Mouse (Mus musculus) gastrocnemius, adult 18-20 months (tissue): Measurements from ENCODE around the gene Plcd3. TPM values are rescaled to one million over a fixed set of nuclear protein-coding genes. Genes with fewer than 3 reads are reported as not detected.
A peak's percentile ranks its signal among the peaks of the same experiment; 100 is the strongest.

Source experiments
- DNase-seq: peaks from one replicate; pipeline ENCODE4 v3.0.0; 2021; ENCODE audit warnings: low spot score
- total RNA-seq, 2 experiments: library from RNA; stranded (reverse); gene quantifications; 2 replicates each; pipeline ENCODE4 v1.2.3; 2021

The Plcd3 gene
- total RNA-seq, 2 experiments from 2014 or later: 6.9 to 9.4 TPM

GRCm38 (mm10) chr11:103098531-103099190, 2.8 kb downstream of the Plcd3 start:
- DNase-seq: no peak

DNA sequence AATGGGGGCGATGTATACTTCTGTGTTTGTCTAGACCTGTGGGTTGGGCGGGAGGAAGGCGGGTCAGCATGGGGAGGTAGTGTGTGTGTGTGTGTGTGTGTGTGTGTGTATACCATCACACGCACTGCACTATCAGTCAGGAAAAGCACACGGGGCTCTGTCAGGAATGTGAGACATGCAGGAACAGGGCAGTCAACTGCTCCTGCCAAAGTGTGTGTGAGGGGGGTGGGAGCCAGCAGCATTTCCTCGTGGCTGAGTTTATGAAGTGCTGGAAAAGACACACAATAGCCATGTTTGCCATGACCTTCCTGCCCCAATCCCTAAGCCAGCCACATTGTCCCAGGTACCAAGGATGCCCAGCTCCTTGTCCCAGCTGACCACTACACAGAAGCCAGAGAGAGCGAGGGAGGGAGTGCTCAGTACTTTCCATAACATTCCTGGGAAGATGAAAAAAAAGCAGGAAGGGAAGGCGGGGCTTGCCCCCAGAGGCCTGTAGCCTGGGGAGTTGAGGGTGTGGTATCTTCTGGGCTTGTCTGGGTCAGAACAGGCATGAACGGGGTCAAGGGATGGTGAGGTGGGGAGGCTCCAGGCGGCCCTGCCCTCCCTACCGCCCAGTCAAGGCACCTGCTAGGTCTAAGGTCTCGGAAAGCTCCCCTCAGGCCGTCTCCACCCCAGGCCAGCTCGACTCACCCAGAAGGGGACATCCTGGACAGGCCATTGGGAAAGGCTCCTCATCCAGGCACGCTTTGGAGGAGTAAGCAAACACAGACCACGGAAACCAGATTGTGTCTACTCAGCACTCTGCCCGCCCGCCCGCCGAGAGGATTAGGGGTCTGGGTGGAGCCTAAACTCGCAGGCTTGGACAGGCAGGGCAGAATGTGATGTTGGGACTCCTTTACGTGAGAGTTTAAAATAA, 4.2 kb downstream of the Plcd3 start:
- no peak for DNase-seq

DNA sequence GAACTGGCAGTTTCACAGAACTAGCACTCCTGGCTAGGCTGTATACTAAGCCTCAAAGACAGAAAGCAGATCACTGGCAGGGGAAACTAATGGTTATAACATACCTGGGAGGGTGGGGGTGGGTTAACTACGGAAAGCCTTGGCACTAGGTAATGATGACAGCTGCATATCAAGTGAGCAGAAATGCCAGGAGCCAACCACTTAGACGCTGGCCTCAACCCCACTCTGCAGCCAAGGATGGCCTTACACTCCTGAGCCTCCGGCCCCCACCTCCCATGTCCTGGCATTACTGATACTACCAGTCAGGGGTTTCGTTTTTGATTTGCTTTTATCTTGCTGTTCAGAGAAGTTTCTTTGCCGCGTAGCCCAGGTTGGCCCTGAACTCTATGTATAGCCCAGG, 5.7 kb downstream of the Plcd3 start:
- no peak for DNase-seq

DNA sequence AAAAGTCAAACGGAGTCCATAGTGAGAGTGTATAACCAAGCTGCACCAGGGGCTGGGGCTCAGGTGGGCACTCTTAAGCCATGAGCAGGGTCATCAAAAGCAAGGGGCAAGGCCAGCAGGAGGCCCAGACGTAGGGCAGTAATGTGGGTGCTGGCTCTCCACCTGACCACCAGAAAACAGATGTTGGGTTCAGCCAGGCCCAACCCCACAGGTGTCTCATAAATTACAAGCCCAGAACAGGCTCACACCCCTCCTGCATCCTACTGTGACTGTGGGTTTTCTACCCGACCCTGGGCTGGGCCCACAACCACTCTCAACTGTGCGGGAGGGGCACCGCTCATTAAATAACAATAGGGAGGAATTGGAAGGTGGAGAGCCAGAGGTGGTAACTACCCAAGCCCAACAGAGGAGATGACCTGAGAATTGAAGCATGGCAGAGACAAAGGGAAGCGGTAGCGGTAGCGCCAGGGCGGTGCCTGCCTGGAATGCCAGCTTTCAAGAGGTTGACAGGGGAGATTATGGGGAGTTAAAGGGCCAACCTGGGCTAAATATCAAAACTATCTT, 6.3 kb downstream of the Plcd3 start:
- DNase-seq: no peak

DNA sequence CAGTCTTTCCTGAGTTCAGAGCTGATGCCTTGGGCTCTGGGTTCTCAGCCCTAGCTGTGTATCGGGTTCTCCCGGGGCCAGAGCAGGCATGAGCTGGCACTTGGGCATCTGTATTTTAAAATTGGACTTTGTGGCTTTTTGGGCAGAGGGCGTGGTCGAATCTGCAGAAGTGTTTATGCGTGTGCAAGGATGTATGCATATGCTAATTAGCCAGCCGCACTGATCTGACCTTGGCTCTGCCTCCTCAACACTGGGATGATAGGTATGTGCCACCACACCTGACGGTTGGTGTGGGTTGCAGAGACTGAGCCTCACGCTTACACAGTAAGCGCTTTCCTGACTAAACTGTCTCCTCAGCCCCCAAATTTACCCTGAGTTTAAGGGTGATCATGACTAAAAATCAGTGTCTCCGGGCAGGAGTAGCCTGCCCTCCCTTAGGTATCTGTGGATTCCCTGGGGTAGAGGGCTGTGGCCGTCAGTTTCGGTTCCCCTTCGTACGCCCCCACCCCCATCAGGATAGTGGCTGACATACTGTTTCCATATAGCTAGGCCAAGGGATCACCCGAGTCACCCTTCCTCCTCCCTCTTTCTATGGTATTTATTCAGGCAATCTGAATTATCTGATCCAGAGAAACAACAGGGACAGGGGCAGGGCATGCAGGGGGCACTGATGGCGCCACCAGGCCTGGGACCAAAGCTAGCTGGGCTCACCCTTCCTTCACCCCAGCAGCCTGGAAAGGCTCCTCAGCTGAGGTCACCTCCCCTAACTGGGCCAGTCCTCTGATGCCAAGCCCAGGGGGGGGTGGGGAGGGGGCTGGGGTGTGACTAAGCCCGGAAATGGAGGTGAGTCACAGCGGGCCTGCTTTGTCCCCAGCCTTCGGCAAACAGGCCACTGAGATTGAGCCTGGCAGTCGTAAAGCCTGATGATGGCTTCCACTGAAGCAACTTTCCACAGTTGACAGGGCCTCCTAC, 7.3 kb downstream of the Plcd3 start:
- DNase-seq: no peak

GRCm38 (mm10) chr11:103093306-103093705, 8.2 kb downstream of the Plcd3 start:
- DNase-seq: no peak

- no peak for DNase-seq
Observed at GRCm38 (mm10) chr11:103081631-103082030, 19.8 kb downstream of the Plcd3 start.

- no peak for DNase-seq
Observed at GRCm38 (mm10) chr11:103080323-103081091, 21.0 kb downstream of the Plcd3 start.

DNA sequence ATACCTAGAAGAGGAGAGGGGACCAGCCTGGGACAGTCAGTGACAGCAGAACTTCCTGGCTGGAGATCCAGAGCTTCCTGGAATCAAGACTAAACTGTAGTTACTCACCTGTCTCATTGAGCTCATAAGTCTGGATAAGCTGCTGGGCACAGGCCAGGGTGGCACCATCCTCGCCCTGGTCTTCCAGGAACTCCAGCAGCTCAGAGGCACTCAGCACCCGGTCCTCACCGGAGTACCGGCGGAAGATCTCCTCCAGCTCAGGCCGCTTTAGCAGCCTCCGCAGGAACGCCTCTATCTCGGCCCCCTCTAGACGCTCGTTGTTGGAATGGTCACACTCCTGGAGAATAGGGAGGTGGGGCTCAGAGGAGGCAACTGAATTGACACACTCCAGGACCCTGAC, 23.3 kb downstream of the Plcd3 start:
- DNase-seq: no peak

GRCm38 (mm10) chr11:103076581-103076980, 24.9 kb downstream of the Plcd3 start:
- no peak for DNase-seq

DNA sequence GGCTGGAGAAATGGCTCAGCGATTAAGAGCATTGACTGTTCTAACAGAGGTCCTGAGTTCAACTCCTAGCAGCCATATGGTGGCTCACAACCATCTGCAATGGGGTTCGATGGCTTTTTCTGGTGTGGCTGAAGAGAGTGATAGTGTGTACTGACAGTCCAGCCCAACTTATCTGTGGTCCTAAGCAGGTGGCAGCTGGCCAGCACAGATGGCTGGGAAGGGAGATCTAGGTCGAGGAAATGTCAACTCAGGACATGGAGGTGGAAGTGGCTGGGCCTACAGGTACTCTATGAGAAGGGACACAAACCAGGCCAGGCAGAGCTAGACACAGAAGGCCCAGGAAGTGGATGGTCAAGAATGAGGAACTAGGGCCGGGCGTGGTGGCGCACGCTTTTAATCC, 25.4 kb downstream of the Plcd3 start:
- DNase-seq: no peak

DNA sequence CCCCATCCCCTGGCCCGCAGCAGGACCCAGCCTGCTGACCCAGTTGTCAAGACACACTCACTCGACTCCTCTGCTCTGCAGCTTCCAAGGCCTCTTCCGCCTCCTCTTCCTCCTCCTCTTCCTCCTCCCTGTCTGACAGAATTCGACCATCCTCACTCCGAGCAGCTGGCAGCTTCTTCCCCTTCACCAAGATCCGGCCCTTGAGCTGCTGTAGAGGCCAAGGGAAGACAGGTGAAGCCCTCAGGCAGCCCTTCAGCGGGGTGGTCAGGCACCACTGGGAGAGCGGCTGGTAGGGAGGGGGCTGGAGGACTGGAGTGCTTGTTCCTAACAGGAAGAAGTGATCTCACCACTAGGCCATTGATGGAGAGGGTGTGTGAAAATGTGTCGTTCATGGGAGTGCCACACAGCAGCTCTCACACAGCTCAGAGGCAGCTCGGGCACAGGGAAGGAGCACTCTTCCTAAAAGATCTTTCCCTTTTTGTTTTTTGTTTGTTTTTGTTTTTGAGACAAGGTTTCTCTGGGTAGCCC, 26.6 kb downstream of the Plcd3 start:
- DNase-seq: no peak

- no peak for DNase-seq
Observed at GRCm38 (mm10) chr11:103074121-103074650, 27.3 kb downstream of the Plcd3 start.

DNA sequence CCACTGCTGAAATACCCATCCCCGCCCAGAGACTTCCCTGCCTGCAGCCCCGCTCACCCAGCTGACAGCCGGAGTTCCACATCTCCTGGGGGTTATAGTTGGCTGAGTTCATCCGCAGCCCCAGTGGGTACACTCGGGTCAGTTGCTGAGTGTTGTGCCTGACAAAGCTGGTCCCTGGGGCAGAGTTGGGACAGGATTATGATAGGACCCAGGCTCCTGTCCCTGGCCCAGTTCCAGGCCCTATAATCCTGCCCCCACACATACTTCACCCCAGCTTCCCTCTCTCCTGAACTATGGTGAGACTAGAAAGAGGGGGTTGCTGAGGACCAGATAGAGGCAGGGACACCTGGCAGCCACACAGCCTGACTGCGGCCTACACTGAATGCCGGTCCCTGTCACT, 27.8 kb downstream of the Plcd3 start:
- no peak for DNase-seq

- DNase-seq: no peak
Observed at GRCm38 (mm10) chr11:103070322-103070880, 31.1 kb downstream of the Plcd3 start.

GRCm38 (mm10) chr11:103069731-103070130, 31.7 kb downstream of the Plcd3 start:
- no peak for DNase-seq

GRCm38 (mm10) chr11:103068884-103069283, 32.6 kb downstream of the Plcd3 start:
- DNase-seq: no peak

GRCm38 (mm10) chr11:103068272-103068671, 33.2 kb downstream of the Plcd3 start:
- DNase-seq: no peak

DNA sequence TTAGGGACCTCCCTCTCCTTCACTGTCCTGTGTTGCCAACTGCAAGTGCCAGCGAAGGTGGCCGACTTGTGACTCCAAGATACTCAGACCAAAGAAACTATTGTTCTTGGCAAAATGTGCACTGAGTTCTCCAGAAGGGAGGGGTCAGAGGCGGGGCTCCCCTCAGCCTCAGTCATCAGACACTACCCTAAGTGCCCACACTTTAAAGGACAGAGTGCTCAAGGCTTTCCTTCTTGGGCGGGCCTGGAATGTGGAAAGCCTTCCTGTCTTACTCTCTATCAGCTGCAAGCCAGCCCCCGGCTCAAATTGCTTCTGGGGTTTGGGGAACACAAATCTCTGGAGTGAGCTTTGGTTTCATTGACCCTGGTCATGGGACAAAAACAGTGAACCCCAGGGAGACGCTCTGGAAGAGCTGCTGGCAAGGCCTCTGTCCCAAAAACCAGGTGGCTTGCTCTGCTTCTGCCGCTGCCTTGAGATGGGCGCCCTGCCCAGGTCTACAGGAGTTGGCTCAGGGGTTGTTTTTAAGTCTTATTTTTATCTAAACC, 33.9 kb downstream of the Plcd3 start:
- DNase-seq: peak; percentile 91

- no peak for DNase-seq
Observed at GRCm38 (mm10) chr11:103067051-103067361, 34.5 kb downstream of the Plcd3 start.
